Mouse (Mus musculus): ENCODE measurements around the gene Map3k20. TPM values are rescaled to one million over a fixed set of nuclear protein-coding genes. Genes with fewer than 3 reads are reported as not detected.

Map3k20 gene
- polyA plus RNA-seq, 1 experiment from 2014 or later: 4.8 TPM

DNA sequence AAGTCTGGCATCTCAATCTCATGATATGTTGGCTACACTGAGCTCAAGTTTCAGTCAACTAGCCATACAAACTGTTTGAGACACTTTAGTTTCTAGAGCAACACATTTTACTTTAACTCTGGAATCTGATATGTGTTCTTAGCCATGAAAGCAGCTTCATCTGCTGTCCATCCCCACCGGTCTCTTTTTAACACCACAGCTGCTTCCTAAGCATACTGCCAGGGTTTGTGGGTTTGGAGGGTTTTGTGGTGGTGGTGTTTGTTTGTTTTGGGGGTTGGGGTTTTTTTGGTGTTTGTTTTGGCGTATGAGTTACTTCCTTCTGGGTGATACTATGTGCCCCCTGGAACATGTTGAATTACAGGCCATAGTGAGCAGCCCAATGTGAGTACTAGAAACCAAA is 35.2 kb downstream of the Map3k20 start:
- TF ChIP-seq CTCF (IDR thresholded peaks at IDR 0.05; ENCODE audit: low read depth) (no peak), EP300 (IDR thresholded peaks at IDR 0.05; ENCODE audit: low read depth) (no peak)
- ATAC-seq (no peak), DNase-seq (no peak)
- Histone ChIP-seq H3K9ac (replicated peaks) (no peak overlapping the region), H3K27ac (ENCODE audit: low read depth) (no peak overlapping the region), H3K27me3 (ENCODE audit: insufficient read depth, low read length) (no peaks in the 10 kb centered on the region), H3K4me2 (ENCODE audit: low read depth, low read length) (no peak overlapping the region), H3K9me3 (ENCODE audit: low read length) (no peaks in the 10 kb centered on the region), H3K4me3 (ENCODE audit: low read depth, low read length) (no peak overlapping the region), H3K4me1 (ENCODE audit: insufficient read depth) (peaks cover 20% of the 10 kb centered on the region), H3K36me3 (replicated peaks; ENCODE audit: insufficient read depth, low read length) (no peaks in the 10 kb centered on the region)
- WGBS (ENCODE audit: insufficient replicate concordance): 52% methylated on average over 2 of the region's 2 CpGs

DNA sequence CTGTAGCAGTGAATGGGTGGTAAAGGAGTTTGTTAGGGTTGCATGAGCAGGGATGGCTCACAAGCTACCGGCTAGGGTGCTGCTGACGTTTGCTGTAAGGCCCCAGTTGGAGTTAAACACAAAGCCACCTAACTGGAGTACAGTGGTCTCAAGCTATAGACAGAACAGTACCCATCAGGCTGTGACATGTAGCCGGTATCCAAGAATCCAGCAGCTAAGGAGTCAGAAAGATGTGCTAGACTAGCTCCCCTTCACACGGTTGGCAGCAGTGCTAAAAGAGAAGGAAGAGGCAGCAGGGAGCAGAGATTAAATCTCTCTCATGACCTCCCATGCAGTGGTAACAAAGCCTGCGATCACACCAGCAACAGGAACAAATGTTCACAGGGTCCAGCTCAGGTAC is 36.2 kb downstream of the Map3k20 start:
- DNase-seq: no peak
- Histone ChIP-seq H3K27me3 (ENCODE audit: insufficient read depth, low read length) (no peaks in the 10 kb centered on the region), H3K9me3 (ENCODE audit: low read length) (no peaks in the 10 kb centered on the region), H3K9ac (replicated peaks) (no peak overlapping the region), H3K36me3 (replicated peaks; ENCODE audit: insufficient read depth, low read length) (no peaks in the 10 kb centered on the region), H3K4me1 (ENCODE audit: insufficient read depth) (peaks cover 20% of the 10 kb centered on the region), H3K4me2 (ENCODE audit: low read depth, low read length) (no peak overlapping the region), H3K27ac (ENCODE audit: low read depth) (no peak overlapping the region), H3K4me3 (ENCODE audit: low read depth, low read length) (no peak overlapping the region)
- no peak for ATAC-seq
- TF ChIP-seq EP300 (IDR thresholded peaks at IDR 0.05; ENCODE audit: low read depth) (no peak), CTCF (IDR thresholded peaks at IDR 0.05; ENCODE audit: low read depth) (no peak)
- WGBS (ENCODE audit: insufficient replicate concordance): 73% methylated on average over 5 of the region's 5 CpGs

DNA sequence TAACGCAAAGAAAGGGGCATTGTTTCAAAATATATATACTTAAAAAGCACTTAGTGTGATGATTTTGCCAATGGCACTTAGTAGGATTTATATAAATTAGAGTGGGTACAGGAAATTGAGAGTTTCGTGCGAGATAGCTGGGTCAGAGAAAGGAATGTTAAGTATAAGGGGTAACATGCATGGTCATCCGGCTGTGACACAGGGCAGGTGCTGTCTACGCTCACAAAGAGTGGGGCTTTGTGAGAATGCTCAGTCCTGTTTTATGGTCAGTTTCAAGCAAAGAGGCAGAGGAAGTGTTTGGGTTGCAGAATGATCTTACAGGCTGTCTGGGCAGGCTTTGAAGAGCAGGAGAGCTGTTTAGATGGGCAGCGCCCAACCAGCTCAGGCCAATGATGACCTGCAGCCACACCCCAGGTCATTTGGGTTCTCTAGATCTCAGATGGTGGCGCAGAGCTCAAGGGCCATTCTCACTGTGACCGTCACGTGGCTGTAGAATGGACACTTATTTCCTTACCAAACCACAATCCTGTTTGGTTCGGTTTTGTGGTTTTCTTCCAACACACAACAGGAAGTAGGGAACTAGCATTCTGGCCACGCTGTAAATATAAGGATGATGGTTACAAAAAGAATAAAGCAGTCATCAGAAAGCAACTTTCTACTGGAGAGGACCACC is 37.4 kb downstream of the Map3k20 start:
- Histone ChIP-seq H3K9me3 (ENCODE audit: low read length) (no peaks in the 10 kb centered on the region), H3K9ac (replicated peaks) (no peak overlapping the region), H3K27me3 (ENCODE audit: insufficient read depth, low read length) (no peaks in the 10 kb centered on the region), H3K27ac (ENCODE audit: low read depth) (no peak overlapping the region), H3K4me2 (ENCODE audit: low read depth, low read length) (0 out of 2 replicates have a peak overlapping the region, but pooled peaks have one; percentile 36), H3K36me3 (replicated peaks; ENCODE audit: insufficient read depth, low read length) (no peaks in the 10 kb centered on the region), H3K4me1 (ENCODE audit: insufficient read depth) (peaks cover 18% of the 10 kb centered on the region), H3K4me3 (ENCODE audit: low read depth, low read length) (no peak overlapping the region)
- WGBS (ENCODE audit: insufficient replicate concordance): 57% methylated on average over 11 of the region's 11 CpGs
- no peak for TF ChIP-seq CTCF (IDR thresholded peaks at IDR 0.05; ENCODE audit: low read depth)
- TF ChIP-seq EP300 (IDR thresholded peaks at IDR 0.05; ENCODE audit: low read depth): no peak
- no peak for DNase-seq
- ATAC-seq: no peak

DNA sequence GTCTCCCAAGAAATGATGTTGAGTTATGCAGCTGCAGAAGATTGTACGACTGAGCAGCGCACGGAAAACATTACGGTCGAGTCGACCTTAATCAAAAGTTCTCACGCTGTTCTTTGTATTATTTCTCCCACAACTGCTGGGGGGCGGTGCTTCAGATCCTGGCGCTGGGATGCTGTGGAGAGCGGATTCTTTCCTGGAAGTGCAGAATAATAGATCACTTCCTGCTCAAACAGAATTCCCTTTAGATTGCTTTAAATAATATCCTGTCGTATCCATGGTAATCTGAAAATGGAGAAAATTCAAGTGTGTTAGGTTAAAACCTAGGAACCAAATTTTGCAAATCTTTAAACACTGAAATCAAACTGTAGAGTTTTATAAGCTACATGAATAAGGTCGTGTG is 39.0 kb downstream of the Map3k20 start:
- ATAC-seq (no peak), DNase-seq (no peak)
- Histone ChIP-seq H3K4me1 (ENCODE audit: insufficient read depth) (peaks cover 3% of the 10 kb centered on the region), H3K4me2 (ENCODE audit: low read depth, low read length) (no peak overlapping the region), H3K4me3 (ENCODE audit: low read depth, low read length) (no peak overlapping the region), H3K9ac (replicated peaks) (no peak overlapping the region), H3K27me3 (ENCODE audit: insufficient read depth, low read length) (no peaks in the 10 kb centered on the region), H3K9me3 (ENCODE audit: low read length) (no peaks in the 10 kb centered on the region), H3K36me3 (replicated peaks; ENCODE audit: insufficient read depth, low read length) (no peaks in the 10 kb centered on the region), H3K27ac (ENCODE audit: low read depth) (no peak overlapping the region)
- WGBS (ENCODE audit: insufficient replicate concordance): 84% methylated on average over 12 of the region's 12 CpGs
- no peak for TF ChIP-seq EP300 (IDR thresholded peaks at IDR 0.05; ENCODE audit: low read depth)
- TF ChIP-seq CTCF (IDR thresholded peaks at IDR 0.05; ENCODE audit: low read depth): no peak

DNA sequence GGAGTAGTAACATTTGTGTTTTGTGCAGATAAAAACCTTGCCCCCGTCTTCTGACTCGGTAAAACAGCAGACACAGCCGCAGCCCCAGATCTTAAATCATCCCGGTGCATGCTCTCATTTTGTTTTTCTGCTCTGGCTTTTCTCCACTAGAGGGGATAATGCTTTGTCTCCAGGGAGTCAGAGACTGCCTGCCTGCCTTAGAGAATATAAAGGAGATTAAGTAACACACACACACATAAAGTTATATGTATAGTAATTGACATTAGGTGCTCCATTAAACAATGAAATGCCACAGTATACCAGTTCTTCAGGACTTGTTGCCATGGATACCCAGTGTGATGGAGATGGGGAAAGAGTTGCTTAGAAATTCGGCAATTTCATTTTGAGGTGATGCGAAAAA is 41.1 kb downstream of the Map3k20 start:
- DNase-seq (no peak), ATAC-seq (no peak)
- no peak overlapping the region for H3K27ac ChIP-seq (ENCODE audit: low read depth)
- TF ChIP-seq CTCF (IDR thresholded peaks at IDR 0.05; ENCODE audit: low read depth) (no peak), EP300 (IDR thresholded peaks at IDR 0.05; ENCODE audit: low read depth) (no peak)
- no peaks in the 10 kb centered on the region for H3K36me3 ChIP-seq (replicated peaks; ENCODE audit: insufficient read depth, low read length)
- WGBS (ENCODE audit: insufficient replicate concordance): 77% methylated on average over 6 of the region's 6 CpGs
- no peak overlapping the region for H3K4me2 ChIP-seq (ENCODE audit: low read depth, low read length)
- H3K9me3 ChIP-seq (ENCODE audit: low read length): no peaks in the 10 kb centered on the region
- no peak overlapping the region for H3K4me3 ChIP-seq (ENCODE audit: low read depth, low read length)
- H3K27me3 ChIP-seq (ENCODE audit: insufficient read depth, low read length): no peaks in the 10 kb centered on the region
- H3K9ac ChIP-seq (replicated peaks): no peak overlapping the region
- H3K4me1 ChIP-seq (ENCODE audit: insufficient read depth): peaks cover 2% of the 10 kb centered on the region

DNA sequence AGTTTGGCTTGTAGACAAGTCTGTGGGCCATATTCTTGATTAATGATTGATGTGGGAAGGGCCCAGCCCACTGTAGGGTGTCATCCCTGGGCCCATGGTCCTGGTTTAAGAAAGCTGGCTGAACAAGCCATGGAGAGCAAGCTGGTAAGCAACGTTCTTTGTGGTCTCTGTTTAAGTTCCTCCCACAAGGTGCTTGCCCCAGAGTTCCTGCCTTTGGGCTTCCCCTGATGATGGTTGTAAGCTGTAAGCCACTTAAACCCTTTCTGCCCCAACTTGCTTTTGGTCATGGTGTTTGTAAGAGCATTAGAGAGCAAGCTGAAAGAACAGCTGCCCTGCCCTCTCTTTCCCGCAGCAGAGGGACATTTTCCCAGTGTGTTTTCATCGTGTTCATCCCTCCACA is 43.0 kb downstream of the Map3k20 start:
- no peaks in the 10 kb centered on the region; the same call in 1 of the 2 replicates for H3K4me1 ChIP-seq (ENCODE audit: insufficient read depth)
- H3K36me3 ChIP-seq (replicated peaks; ENCODE audit: insufficient read depth, low read length): no peaks in the 10 kb centered on the region
- no peak overlapping the region; the same call in 1 of the 2 replicates for H3K9ac ChIP-seq (replicated peaks)
- DNase-seq (no peak), ATAC-seq (no peak)
- H3K4me2 ChIP-seq (ENCODE audit: low read depth, low read length): no peak overlapping the region
- H3K27ac ChIP-seq (ENCODE audit: low read depth): no peak overlapping the region
- no peaks in the 10 kb centered on the region for H3K27me3 ChIP-seq (ENCODE audit: insufficient read depth, low read length)
- no peak overlapping the region for H3K4me3 ChIP-seq (ENCODE audit: low read depth, low read length)
- no peaks in the 10 kb centered on the region for H3K9me3 ChIP-seq (ENCODE audit: low read length)
- 65% methylated on average over 3 of the region's 3 CpGs for WGBS (ENCODE audit: insufficient replicate concordance)
- TF ChIP-seq EP300 (IDR thresholded peaks at IDR 0.05; ENCODE audit: low read depth) (no peak), CTCF (IDR thresholded peaks at IDR 0.05; ENCODE audit: low read depth) (no peak)

Data from liver, postnatal 0 days (tissue).